Mouse (Mus musculus) spleen, adult 12 weeks (tissue): ENCODE measurements around the gene Nnat.
A peak's percentile ranks its signal among the peaks of the same experiment; 100 is the strongest.

Source experiments
- DNase-seq: peaks from one replicate; pipeline ENCODE4 v3.0.0; 2022; ENCODE audit warnings: low spot score

Gene Nnat

GRCm38 (mm10) chr2:157605025-157605675 lies 45.3 kb downstream of the Nnat start:
- peak; percentile 50 for DNase-seq

DNA sequence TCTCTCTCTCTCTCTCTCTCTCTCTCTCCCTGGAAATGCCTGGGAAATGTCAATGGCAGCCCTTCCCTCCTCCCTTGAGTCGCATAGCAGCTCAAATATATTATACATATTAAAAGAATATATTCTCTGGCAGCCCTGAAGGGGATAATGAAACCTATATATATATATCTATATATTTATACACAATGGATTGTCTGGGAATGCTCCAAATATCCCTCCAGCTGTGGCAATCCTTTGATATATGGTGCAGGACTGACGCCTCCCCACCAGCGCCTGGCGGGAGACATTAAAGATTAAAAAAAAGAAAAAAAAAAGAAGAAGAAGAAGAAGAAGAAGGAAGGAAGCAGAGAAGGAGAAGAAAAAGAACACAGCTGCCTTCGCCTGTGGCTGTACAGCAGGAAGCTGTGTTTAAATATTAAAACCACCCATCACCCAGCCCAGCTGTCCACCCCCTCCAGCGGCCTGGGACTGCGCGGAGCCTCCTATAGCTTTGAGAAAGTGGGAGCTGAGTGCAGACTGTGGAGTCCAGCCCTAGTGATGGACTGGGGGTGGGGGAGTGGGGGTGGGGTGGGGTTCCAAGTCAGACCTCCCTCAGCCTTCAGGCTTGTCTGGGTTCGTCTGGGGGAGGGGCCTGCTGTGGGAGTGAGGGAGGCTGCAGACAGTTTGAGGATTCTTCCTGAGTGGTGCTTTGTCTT lies 47.8 kb downstream of the Nnat start:
- no peak for DNase-seq

DNA sequence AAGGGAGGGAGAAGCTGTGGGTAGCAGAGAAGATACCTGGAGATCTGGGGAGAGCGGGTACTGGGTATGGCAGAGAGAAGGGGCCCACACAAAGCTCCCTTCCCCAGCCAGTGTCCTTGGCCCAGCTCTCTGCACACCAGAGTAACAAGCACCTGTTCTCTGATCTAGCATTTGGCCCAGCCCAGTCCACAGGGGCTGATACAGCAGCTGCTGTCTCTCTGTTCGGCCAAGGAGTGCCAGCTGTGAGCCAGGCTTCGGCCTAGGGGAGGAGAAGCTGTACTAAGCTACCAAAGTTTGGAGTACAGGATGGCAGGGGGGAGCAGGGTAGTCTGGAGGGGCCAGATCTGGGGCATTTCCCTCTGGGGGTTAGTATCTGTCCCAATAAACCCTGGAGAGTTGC lies 51.9 kb downstream of the Nnat start:
- DNase-seq, result no peak
